Mouse (Mus musculus) neural tube, embryonic 15.5 days (tissue): Measurements from ENCODE around the gene Slc44a3. TPM values are rescaled to one million over a fixed set of nuclear protein-coding genes. Genes with fewer than 3 reads are reported as not detected.

Experiments used
- ATAC-seq: fragments of 200-750 bp; cut with Nextera tagmentation; 2 replicates; pipeline ENCODE4 v1.8.0; 2017; ENCODE audit warnings: mild to moderate bottlenecking, moderate TSS enrichment, moderate library complexity; ENCODE audit not compliant: low FRiP score
- H3K27ac ChIP-seq: fragments of 300-500 bp; sonication (generic); replicated peaks from 2 replicates; pipeline ENCODE4 v1.5.1; 2015; ENCODE audit warnings: mild to moderate bottlenecking, inconsistent platforms
- H3K27me3 ChIP-seq: fragments of 300-500 bp; sonication (generic); replicated peaks from 2 replicates; pipeline ENCODE4 v1.6.1; 2015; ENCODE audit warnings: inconsistent platforms
- H3K36me3 ChIP-seq: fragments of 300-500 bp; sonication (generic); 2 replicates; pipeline ENCODE4 v1.6.1; 2015; ENCODE audit warnings: inconsistent platforms
- H3K4me1 ChIP-seq: fragments of 300-500 bp; sonication (generic); 2 replicates; pipeline ENCODE4 v1.6.1; 2015; ENCODE audit warnings: inconsistent platforms
- H3K4me2 ChIP-seq: fragments of 300-500 bp; sonication (generic); 2 replicates; pipeline ENCODE4 v1.6.1; 2015; ENCODE audit warnings: inconsistent platforms, mild to moderate bottlenecking, moderate library complexity
- H3K4me3 ChIP-seq: fragments of 300-500 bp; sonication (generic); replicated peaks from 2 replicates; pipeline ENCODE4 v1.5.1; 2015; ENCODE audit warnings: mild to moderate bottlenecking, inconsistent platforms
- H3K9ac ChIP-seq: fragments of 300-500 bp; sonication (generic); replicated peaks from 2 replicates; pipeline ENCODE4 v1.6.1; 2015; ENCODE audit warnings: mild to moderate bottlenecking, inconsistent platforms
- H3K9me3 ChIP-seq: fragments of 300-500 bp; sonication (generic); replicated peaks from 2 replicates; pipeline ENCODE4 v1.6.1; 2016; ENCODE audit warnings: inconsistent platforms
- WGBS: fragments of 180-500 bp; shearing (Covaris S2); methylation state at CpG from one replicate; pipeline ENCODE4 v1.1.7; 2015; ENCODE audit warnings: mixed read lengths; 5-methylcytosine and 5-hydroxymethylcytosine counted together
- polyA plus RNA-seq: library from polyadenylated mRNA; unstranded; fragments of >200 nt; fragmentation: Nextera tagmentation; extraction: Ambion mirVana; gene quantifications from 2 replicates; pipeline ENCODE4 v1.2.1, GENCODE M21; 2015

The Slc44a3 gene
- polyA plus RNA-seq, 1 experiment from 2014 or later = 1.2 TPM

- H3K9me3 ChIP-seq = no peaks in the 10 kb centered on the region
- 75% methylated on average over 10 of the region's 10 CpGs for whole genome bisulfite sequencing
Measured at GRCm38 (mm10) chr3:121521633-121522125, 10.5 kb downstream of the Slc44a3 start.

DNA sequence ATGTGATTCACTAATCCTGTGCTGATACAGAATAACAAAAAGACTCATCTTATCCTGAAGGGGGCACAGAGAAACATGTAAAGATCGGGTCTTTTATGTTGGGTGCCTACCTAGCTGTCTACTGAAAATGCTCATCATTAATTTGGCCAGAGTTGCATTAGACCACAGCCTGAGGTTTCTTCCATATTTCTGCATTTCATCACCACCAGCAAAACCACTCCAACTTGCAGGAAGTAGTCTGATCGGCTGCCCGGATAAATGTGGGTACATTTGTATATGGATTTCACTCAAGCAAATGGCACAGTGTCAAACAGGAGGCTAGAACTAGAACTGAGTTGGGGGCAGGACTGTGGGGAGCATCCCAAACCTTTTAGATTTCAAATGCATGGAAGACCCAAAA is 11.1 kb downstream of the Slc44a3 start:
- H3K4me2 ChIP-seq = no peak overlapping the region
- no peak overlapping the region for H3K27ac ChIP-seq
- no peaks in the 10 kb centered on the region for H3K36me3 ChIP-seq
- H3K9ac ChIP-seq = no peak overlapping the region
- H3K4me3 ChIP-seq = no peak overlapping the region
- WGBS = 88% methylated on average over 3 of the region's 3 CpGs
- no peaks in the 10 kb centered on the region for H3K9me3 ChIP-seq
- no peak for ATAC-seq
- H3K27me3 ChIP-seq = no peaks in the 10 kb centered on the region
- no peaks in the 10 kb centered on the region for H3K4me1 ChIP-seq

More at GRCm38 (mm10) chr3:121521633-121522125, 10.5 kb downstream of the Slc44a3 start:
- H3K9ac ChIP-seq = no peak overlapping the region
- no peaks in the 10 kb centered on the region for H3K4me1 ChIP-seq
- no peak overlapping the region for H3K4me2 ChIP-seq
- H3K27me3 ChIP-seq = no peaks in the 10 kb centered on the region
- no peak overlapping the region for H3K4me3 ChIP-seq
- H3K36me3 ChIP-seq = no peaks in the 10 kb centered on the region
- no peak for ATAC-seq
- no peak overlapping the region for H3K27ac ChIP-seq

GRCm38 (mm10) chr3:121517030-121517429 is 15.2 kb downstream of the Slc44a3 start:
- no peaks in the 10 kb centered on the region for H3K9me3 ChIP-seq
- H3K4me3 ChIP-seq = no peak overlapping the region
- H3K27ac ChIP-seq = no peak overlapping the region
- H3K4me1 ChIP-seq = no peaks in the 10 kb centered on the region
- 95% methylated on average over 8 of the region's 8 CpGs for WGBS
- ATAC-seq = no peak
- H3K36me3 ChIP-seq = no peaks in the 10 kb centered on the region
- H3K4me2 ChIP-seq = no peak overlapping the region
- no peak overlapping the region for H3K9ac ChIP-seq
- no peaks in the 10 kb centered on the region for H3K27me3 ChIP-seq

GRCm38 (mm10) chr3:121509141-121509540 is 23.1 kb downstream of the Slc44a3 start:
- Histone ChIP-seq H3K4me3 (no peak overlapping the region), H3K4me2 (no peak overlapping the region), H3K9ac (no peak overlapping the region), H3K27ac (no peak overlapping the region), H3K4me1 (no peaks in the 10 kb centered on the region), H3K9me3 (no peaks in the 10 kb centered on the region), H3K36me3 (no peaks in the 10 kb centered on the region), H3K27me3 (no peaks in the 10 kb centered on the region)
- WGBS = 65% methylated on average over 5 of the region's 5 CpGs
- ATAC-seq = no peak

DNA sequence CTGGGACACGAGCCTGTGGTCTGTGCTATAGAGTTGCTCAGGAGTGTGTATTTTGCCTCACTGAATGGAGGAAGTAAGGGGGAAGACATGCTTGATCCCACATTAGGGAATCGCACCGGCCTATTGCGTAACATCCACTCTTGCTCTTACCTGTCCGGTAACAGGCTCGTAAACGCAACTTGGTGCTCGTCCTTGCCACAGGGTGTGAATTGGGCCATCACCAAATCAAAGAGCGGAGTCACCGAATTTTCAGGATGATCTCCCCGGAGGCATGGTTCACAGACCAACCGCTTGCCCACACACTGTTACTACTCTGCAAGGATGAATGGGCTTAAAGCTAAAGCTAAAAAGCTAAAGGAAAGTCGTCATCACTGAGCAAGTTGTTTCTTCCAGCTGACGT is 24.5 kb downstream of the Slc44a3 start:
- H3K27ac ChIP-seq = no peak overlapping the region
- 95% methylated on average over 14 of the region's 14 CpGs for WGBS
- no peak overlapping the region for H3K4me3 ChIP-seq
- H3K27me3 ChIP-seq = no peaks in the 10 kb centered on the region
- no peaks in the 10 kb centered on the region for H3K4me1 ChIP-seq
- ATAC-seq = no peak
- no peaks in the 10 kb centered on the region for H3K36me3 ChIP-seq
- H3K9ac ChIP-seq = no peak overlapping the region
- no peaks in the 10 kb centered on the region for H3K9me3 ChIP-seq
- no peak overlapping the region for H3K4me2 ChIP-seq

- no peak overlapping the region for H3K9ac ChIP-seq
- no peak for ATAC-seq
- WGBS = 83% methylated on average over 7 of the region's 7 CpGs
Measured at GRCm38 (mm10) chr3:121506756-121507155, 25.4 kb downstream of the Slc44a3 start.

GRCm38 (mm10) chr3:121506175-121506574 is 26.0 kb downstream of the Slc44a3 start:
- no peaks in the 10 kb centered on the region for H3K4me1 ChIP-seq
- H3K36me3 ChIP-seq = no peaks in the 10 kb centered on the region
- no peak overlapping the region for H3K9ac ChIP-seq
- no peak for ATAC-seq
- 80% methylated on average over 8 of the region's 8 CpGs for WGBS
- no peak overlapping the region for H3K4me3 ChIP-seq
- no peak overlapping the region for H3K27ac ChIP-seq
- no peaks in the 10 kb centered on the region for H3K27me3 ChIP-seq
- H3K4me2 ChIP-seq = no peak overlapping the region
- no peaks in the 10 kb centered on the region for H3K9me3 ChIP-seq

More at GRCm38 (mm10) chr3:121506756-121507155, 25.4 kb downstream of the Slc44a3 start:
- Histone ChIP-seq H3K4me1 (no peaks in the 10 kb centered on the region), H3K4me2 (no peak overlapping the region), H3K36me3 (no peaks in the 10 kb centered on the region), H3K27me3 (no peaks in the 10 kb centered on the region), H3K9me3 (no peaks in the 10 kb centered on the region), H3K27ac (no peak overlapping the region), H3K4me3 (no peak overlapping the region)

DNA sequence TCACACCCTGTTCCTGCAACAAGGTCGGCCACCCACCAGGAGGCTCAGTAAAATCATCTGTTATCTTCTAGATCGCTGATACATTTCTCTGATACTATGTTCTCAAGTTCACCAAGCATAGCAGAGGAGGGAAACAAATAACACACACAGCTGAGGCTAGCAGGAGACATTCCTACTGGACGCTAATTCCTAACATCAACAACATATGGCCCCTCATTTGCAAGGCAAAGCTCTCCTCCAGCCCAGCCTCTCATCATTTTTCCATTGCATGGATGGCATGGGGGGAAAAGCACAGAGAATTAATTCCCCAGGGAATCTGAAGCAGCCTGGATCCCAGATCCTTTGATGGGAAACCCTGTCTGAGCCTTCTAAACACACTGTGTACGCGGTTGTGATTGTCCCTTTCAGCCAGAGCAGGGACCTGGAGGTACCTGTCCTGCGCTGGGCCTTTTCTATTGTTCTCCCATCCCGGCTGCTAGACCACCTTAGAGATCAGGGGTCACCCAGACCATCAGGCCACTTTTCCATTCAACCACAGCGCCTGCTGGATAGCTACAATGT is 27.2 kb downstream of the Slc44a3 start:
- Histone ChIP-seq H3K4me3 (no peak overlapping the region), H3K9me3 (no peaks in the 10 kb centered on the region), H3K27me3 (no peaks in the 10 kb centered on the region), H3K4me2 (no peak overlapping the region), H3K9ac (no peak overlapping the region), H3K27ac (no peak overlapping the region), H3K36me3 (no peaks in the 10 kb centered on the region), H3K4me1 (no peaks in the 10 kb centered on the region)
- ATAC-seq = no peak
- WGBS = 71% methylated on average over 8 of the region's 8 CpGs

DNA sequence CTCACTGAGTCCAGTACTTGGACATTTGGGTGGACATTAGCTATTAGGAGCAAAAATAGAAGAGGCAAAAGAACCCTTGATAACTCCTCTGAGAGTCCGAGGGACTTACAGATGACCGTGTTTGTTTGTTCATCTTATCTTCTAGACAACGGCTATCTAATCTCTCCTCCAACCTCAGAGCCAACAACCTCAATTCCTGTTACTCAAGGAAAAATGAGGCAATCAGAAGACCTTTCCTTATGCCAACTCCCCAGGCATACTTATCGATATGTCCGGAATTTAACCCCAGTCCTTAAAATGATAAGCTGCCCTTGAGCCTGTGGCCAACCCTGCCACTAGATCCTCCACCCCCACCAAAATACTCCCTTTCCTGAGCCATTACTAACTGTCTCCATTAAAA is 31.5 kb downstream of the Slc44a3 start:
- ATAC-seq = no peak
- Histone ChIP-seq H3K4me2 (no peak overlapping the region), H3K27ac (no peak overlapping the region), H3K36me3 (no peaks in the 10 kb centered on the region), H3K9me3 (no peaks in the 10 kb centered on the region), H3K9ac (no peak overlapping the region), H3K4me1 (no peaks in the 10 kb centered on the region), H3K4me3 (no peak overlapping the region), H3K27me3 (no peaks in the 10 kb centered on the region)
- WGBS = 92% methylated on average over 5 of the region's 5 CpGs

- H3K9ac ChIP-seq = no peak overlapping the region
- no peak overlapping the region for H3K4me2 ChIP-seq
- no peak; the same call in 1 of the 2 replicates for ATAC-seq
- H3K4me3 ChIP-seq = no peak overlapping the region
- H3K27ac ChIP-seq = no peak overlapping the region
- H3K9me3 ChIP-seq = no peaks in the 10 kb centered on the region
- H3K36me3 ChIP-seq = no peaks in the 10 kb centered on the region
- no peaks in the 10 kb centered on the region for H3K4me1 ChIP-seq
- 66% methylated on average over 10 of the region's 10 CpGs for WGBS
- no peaks in the 10 kb centered on the region for H3K27me3 ChIP-seq
Measured at GRCm38 (mm10) chr3:121500225-121500624, 32.0 kb downstream of the Slc44a3 start.

DNA sequence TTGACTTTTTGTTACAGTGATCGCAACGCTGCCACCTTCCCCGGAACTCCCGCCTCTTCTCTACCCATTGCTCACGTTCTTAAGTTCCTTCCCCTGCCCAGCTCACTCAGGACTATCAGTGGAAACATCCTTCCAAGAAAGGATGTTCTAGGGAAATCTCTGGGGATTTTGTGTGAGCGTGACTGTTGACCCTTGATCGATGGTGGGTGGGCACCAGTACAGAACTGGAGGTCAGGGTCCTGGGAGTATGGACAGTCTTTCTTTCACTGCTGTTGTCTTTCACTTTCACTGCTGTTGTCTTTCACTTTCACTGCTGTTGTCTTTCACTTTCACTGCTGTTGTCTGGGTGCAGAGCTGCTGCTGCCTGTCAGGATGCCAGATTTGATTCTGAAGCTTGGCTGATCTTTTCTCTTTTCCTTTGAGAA is 38.2 kb downstream of the Slc44a3 start:
- H3K4me2 ChIP-seq = no peak overlapping the region
- ATAC-seq = no peak
- H3K36me3 ChIP-seq = no peaks in the 10 kb centered on the region
- H3K9me3 ChIP-seq = no peaks in the 10 kb centered on the region
- H3K9ac ChIP-seq = no peak overlapping the region
- H3K4me1 ChIP-seq = peaks cover 19% of the 10 kb centered on the region
- no peak overlapping the region for H3K4me3 ChIP-seq
- no peak overlapping the region for H3K27ac ChIP-seq
- 84% methylated on average over 7 of the region's 7 CpGs for WGBS
- no peaks in the 10 kb centered on the region for H3K27me3 ChIP-seq

- Histone ChIP-seq H3K27me3 (no peaks in the 10 kb centered on the region), H3K36me3 (no peaks in the 10 kb centered on the region)
- WGBS = 56% methylated on average over 5 of the region's 5 CpGs
Measured at GRCm38 (mm10) chr3:121492026-121492425, 40.2 kb downstream of the Slc44a3 start.

More at GRCm38 (mm10) chr3:121492026-121492425, 40.2 kb downstream of the Slc44a3 start:
- H3K9ac ChIP-seq = no peak overlapping the region
- H3K4me1 ChIP-seq = peaks cover 20% of the 10 kb centered on the region
- H3K9me3 ChIP-seq = no peaks in the 10 kb centered on the region
- no peak overlapping the region for H3K27ac ChIP-seq
- ATAC-seq = no peak
- no peak overlapping the region for H3K4me3 ChIP-seq
- no peak overlapping the region for H3K4me2 ChIP-seq
